Mouse (Mus musculus) limb, embryonic 14.5 days (tissue): ENCODE measurements at regions not wholly inside any gene's neighbourhood (a gene's known extent, or its start where the extent isn't known, plus 50 kb on each side); places are given as distances from the start of the nearest gene placed in this dataset.
A peak's percentile ranks its signal among the peaks of the same experiment; 100 is the strongest.

Experiments used
- ATAC-seq: fragments of 200-750 bp; cut with Nextera tagmentation; 2 replicates; pipeline ENCODE4 v1.8.0; 2017; ENCODE audit warnings: low read depth, moderate number of reproducible peaks, moderate TSS enrichment; ENCODE audit not compliant: low FRiP score
- DNase-seq: peaks from one replicate; pipeline ENCODE4 v3.0.0-alpha.2; 2015; ENCODE audit warnings: low spot score
- H3K27ac ChIP-seq: fragments of 300-500 bp; sonication (generic); replicated peaks from 2 replicates; pipeline ENCODE4 v1.5.1; 2014; ENCODE audit warnings: low read depth, mild to moderate bottlenecking, low read length, moderate library complexity, mixed read lengths
- H3K27me3 ChIP-seq: fragments of 300-500 bp; sonication (generic); 2 replicates; pipeline ENCODE4 v1.6.1; 2014; ENCODE audit warnings: low read length, mixed read lengths; ENCODE audit not compliant: control insufficient read depth, insufficient read depth
- H3K36me3 ChIP-seq: fragments of 300-500 bp; sonication (generic); 2 replicates; pipeline ENCODE4 v1.6.1; 2014; ENCODE audit warnings: mild to moderate bottlenecking, low read length, moderate library complexity, mixed read lengths; ENCODE audit not compliant: control insufficient read depth, insufficient read depth
- H3K4me1 ChIP-seq: fragments of 300-500 bp; sonication (generic); 2 replicates; pipeline ENCODE4 v1.6.1; 2014; ENCODE audit warnings: antibody characterized with exemption, low read length, mixed read lengths; ENCODE audit not compliant: control insufficient read depth, insufficient read depth
- H3K4me2 ChIP-seq: fragments of 300-500 bp; sonication (generic); replicated peaks from 2 replicates; pipeline ENCODE4 v1.6.1; 2014; ENCODE audit warnings: low read depth, mild to moderate bottlenecking, low read length, moderate library complexity; ENCODE audit not compliant: severe bottlenecking
- H3K4me3 ChIP-seq: fragments of 300-500 bp; sonication (generic); replicated peaks from 2 replicates; pipeline ENCODE4 v1.5.1; 2014; ENCODE audit warnings: low read length
- H3K9ac ChIP-seq: fragments of 300-500 bp; sonication (generic); 2 replicates; pipeline ENCODE4 v1.6.1; 2014; ENCODE audit warnings: mild to moderate bottlenecking, low read depth, low read length, moderate library complexity; ENCODE audit not compliant: severe bottlenecking
- H3K9me3 ChIP-seq: fragments of 300-500 bp; sonication (generic); 2 replicates; pipeline ENCODE4 v1.6.1; 2016; ENCODE audit warnings: low read length; ENCODE audit not compliant: control insufficient read depth
- POLR2A ChIP-seq: fragments of 200-500 bp; IDR thresholded peaks from 2 replicates; pipeline ENCODE4 v1.8.0; 2012; ENCODE audit warnings: inconsistent platforms, mild to moderate bottlenecking, moderate library complexity, borderline replicate concordance; ENCODE audit not compliant: insufficient read depth, insufficient read length; ENCODE audit errors: extremely low read depth
- WGBS: fragments of 180-500 bp; shearing (Covaris S2); extraction: QIAGEN DNeasy Blood & Tissue Kit; methylation state at CpG from one replicate; pipeline ENCODE4 v1.1.7; 2014; 5-methylcytosine and 5-hydroxymethylcytosine counted together

- TF ChIP-seq POLR2A = no peak
- 65% methylated on average over 5 of the region's 5 CpGs for WGBS
- Histone ChIP-seq H3K27ac (no peak overlapping the region), H3K4me3 (no peak overlapping the region), H3K27me3 (peaks cover 69% of the 10 kb centered on the region), H3K36me3 (no peaks in the 10 kb centered on the region), H3K9me3 (no peaks in the 10 kb centered on the region), H3K4me1 (peaks cover 7% of the 10 kb centered on the region; the same call in 1 of the 2 replicates), H3K4me2 (no peak overlapping the region), H3K9ac (no peak overlapping the region)
- no peak for ATAC-seq
- no peak for DNase-seq
These were observed 224.9 kb upstream of the Irx5 start for GRCm38 (mm10) chr8:92132526-92132925.

- peaks cover 65% of the 10 kb centered on the region for H3K27me3 ChIP-seq
- 72% methylated on average over 8 of the region's 8 CpGs for WGBS
These were observed 227.3 kb upstream of the Irx5 start for GRCm38 (mm10) chr8:92130025-92130557.

GRCm38 (mm10) chr8:92129241-92130015 is 228.0 kb upstream of the Irx5 start:
- peak; percentile 16 for DNase-seq
- H3K4me2 ChIP-seq = no peak overlapping the region
- H3K36me3 ChIP-seq = no peaks in the 10 kb centered on the region
- no peak for TF ChIP-seq POLR2A
- WGBS = 66% methylated on average over 6 of the region's 6 CpGs
- H3K27me3 ChIP-seq = peaks cover 59% of the 10 kb centered on the region
- H3K4me3 ChIP-seq = no peak overlapping the region
- H3K9me3 ChIP-seq = no peaks in the 10 kb centered on the region
- no peak for ATAC-seq
- H3K4me1 ChIP-seq = peaks cover 2% of the 10 kb centered on the region; the same call in 1 of the 2 replicates
- H3K27ac ChIP-seq = no peak overlapping the region
- no peak overlapping the region for H3K9ac ChIP-seq

More at GRCm38 (mm10) chr8:92130025-92130557, 227.3 kb upstream of the Irx5 start:
- Histone ChIP-seq H3K9ac (no peak overlapping the region), H3K4me2 (no peak overlapping the region), H3K27ac (no peak overlapping the region), H3K4me1 (peaks cover 2% of the 10 kb centered on the region; the same call in 1 of the 2 replicates), H3K4me3 (no peak overlapping the region), H3K9me3 (no peaks in the 10 kb centered on the region), H3K36me3 (no peaks in the 10 kb centered on the region)
- no peak for TF ChIP-seq POLR2A
- ATAC-seq (no peak), DNase-seq (no peak)

GRCm38 (mm10) chr8:92125631-92126030 is 231.8 kb upstream of the Irx5 start:
- no peak for ATAC-seq
- 73% methylated on average over 2 of the region's 3 CpGs for WGBS
- DNase-seq = no peak
- no peak for TF ChIP-seq POLR2A
- Histone ChIP-seq H3K27ac (no peak overlapping the region), H3K27me3 (peaks cover 56% of the 10 kb centered on the region), H3K9me3 (no peaks in the 10 kb centered on the region), H3K4me3 (no peak overlapping the region), H3K4me2 (no peak overlapping the region), H3K36me3 (no peaks in the 10 kb centered on the region), H3K4me1 (no peaks in the 10 kb centered on the region), H3K9ac (no peak overlapping the region)

- H3K4me1 ChIP-seq = no peaks in the 10 kb centered on the region
- no peak overlapping the region for H3K4me2 ChIP-seq
- H3K27me3 ChIP-seq = peaks cover 47% of the 10 kb centered on the region
- no peak overlapping the region for H3K4me3 ChIP-seq
- no peak for DNase-seq
- H3K27ac ChIP-seq = no peak overlapping the region
- no peak overlapping the region for H3K9ac ChIP-seq
- H3K9me3 ChIP-seq = no peaks in the 10 kb centered on the region
- WGBS = 55% methylated on average over 2 of the region's 2 CpGs
- ATAC-seq = no peak
- no peaks in the 10 kb centered on the region for H3K36me3 ChIP-seq
- no peak for TF ChIP-seq POLR2A
These were observed 236.1 kb upstream of the Irx5 start for GRCm38 (mm10) chr8:92121296-92121695.
